Mouse (Mus musculus): ENCODE data around the gene Esp34. TPM values are rescaled to one million over a fixed set of nuclear protein-coding genes. Genes with fewer than 3 reads are reported as not detected.

Esp34 gene
- polyA plus RNA-seq (2012; ENCODE audit: insufficient read depth, low replicate concordance), result not detected in 2 replicates

GRCm38 (mm10) chr17:38553892-38554291 lies at the start of gene Esp34:
Gene Esp34, plus strand, starts transcription at chr17:38554192.
- no peak for TF ChIP-seq FLI1 (IDR thresholded peaks at IDR 0.05; ENCODE audit: low read length)
- no peak for TF ChIP-seq GATA1 (IDR thresholded peaks at IDR 0.05; ENCODE audit: borderline replicate concordance, low read length)
- H3K27me3 ChIP-seq (replicated peaks), result no peaks in the 10 kb centered on the region
- peaks cover 3% of the 10 kb centered on the region; the same call in 1 of the 2 replicates for H3K9me3 ChIP-seq
- no peaks in the 10 kb centered on the region for H3K4me1 ChIP-seq
- no peak within 1 kb of the TSS for H3K4me3 ChIP-seq (replicated peaks)
- H3K36me3 ChIP-seq (replicated peaks; ENCODE audit: low read length), result no peaks in the 10 kb centered on the region

- TF ChIP-seq GATA1 (IDR thresholded peaks at IDR 0.05; ENCODE audit: borderline replicate concordance, low read length) (no peak), FLI1 (IDR thresholded peaks at IDR 0.05; ENCODE audit: low read length) (no peak)
- H3K9me3 ChIP-seq, result 0 out of 2 replicates have a peak, but pooled peaks cover 3% of the 10 kb centered on the region
- no peaks in the 10 kb centered on the region for H3K4me1 ChIP-seq
- no peaks in the 10 kb centered on the region for H3K27me3 ChIP-seq (replicated peaks)
- H3K36me3 ChIP-seq (replicated peaks; ENCODE audit: low read length), result no peaks in the 10 kb centered on the region
- H3K4me3 ChIP-seq (replicated peaks), result no peak overlapping the region
Measured at GRCm38 (mm10) chr17:38562527-38562926, 8.5 kb downstream of the Esp34 start.

Other genes starting within 250 kb of the Esp34 start
- not detected in 2 replicates for gene Olfr137, start 246.6 kb upstream of the Esp34 start, polyA plus RNA-seq (2012; ENCODE audit: insufficient read depth, low replicate concordance)
- 2.0 TPM in 1 of 2 replicates, not detected in the other for gene Olfr136, start 224.4 kb upstream of the Esp34 start, polyA plus RNA-seq (2012; ENCODE audit: insufficient read depth, low replicate concordance)
- gene Esp36, start 134.0 kb upstream of the Esp34 start, polyA plus RNA-seq (2012; ENCODE audit: insufficient read depth, low replicate concordance), result not detected in 2 replicates
- not detected in 2 replicates for gene Esp31, start 85.3 kb downstream of the Esp34 start, polyA plus RNA-seq (2012; ENCODE audit: insufficient read depth, low replicate concordance)